Mouse (Mus musculus) heart, embryonic 13.5 days (tissue): Measurements from ENCODE around the gene 4930415L06Rik. TPM values are rescaled to one million over a fixed set of nuclear protein-coding genes. Genes with fewer than 3 reads are reported as not detected.

Experiments
- ATAC-seq: fragments of 200-750 bp; cut with Nextera tagmentation; 2 replicates; pipeline ENCODE4 v1.8.0; 2017; ENCODE audit warnings: moderate TSS enrichment; ENCODE audit not compliant: insufficient number of reproducible peaks, low FRiP score, low TSS enrichment; ENCODE audit errors: extremely low read depth
- H3K27ac ChIP-seq: fragments of 300-500 bp; sonication (generic); replicated peaks from 2 replicates; pipeline ENCODE4 v1.5.1; 2015; ENCODE audit warnings: moderate library complexity, mild to moderate bottlenecking, inconsistent platforms
- H3K27me3 ChIP-seq: fragments of 300-500 bp; sonication (generic); replicated peaks from 2 replicates; pipeline ENCODE4 v1.6.1; 2015; ENCODE audit warnings: mild to moderate bottlenecking, inconsistent platforms
- H3K36me3 ChIP-seq: fragments of 300-500 bp; sonication (generic); 2 replicates; pipeline ENCODE4 v1.6.1; 2015; ENCODE audit warnings: mild to moderate bottlenecking, inconsistent platforms
- H3K4me1 ChIP-seq: fragments of 300-500 bp; sonication (generic); 2 replicates; pipeline ENCODE4 v1.6.1; 2015; ENCODE audit warnings: inconsistent platforms
- H3K4me2 ChIP-seq: fragments of 300-500 bp; sonication (generic); 2 replicates; pipeline ENCODE4 v1.6.1; 2015; ENCODE audit warnings: inconsistent platforms, mild to moderate bottlenecking, moderate library complexity
- H3K4me3 ChIP-seq: fragments of 300-500 bp; sonication (generic); 2 replicates; pipeline ENCODE4 v1.5.1; 2015; ENCODE audit warnings: moderate library complexity, mild to moderate bottlenecking, inconsistent platforms
- H3K9ac ChIP-seq: fragments of 300-500 bp; sonication (generic); 2 replicates; pipeline ENCODE4 v1.6.1; 2015; ENCODE audit warnings: inconsistent platforms, mild to moderate bottlenecking, moderate library complexity
- H3K9me3 ChIP-seq: fragments of 300-500 bp; sonication (generic); 2 replicates; pipeline ENCODE4 v1.6.1; 2016; ENCODE audit warnings: inconsistent platforms
- WGBS: fragments of 180-500 bp; shearing (Covaris S2); methylation state at CpG from one replicate; pipeline ENCODE4 v1.1.7; 2015; ENCODE audit warnings: mixed read lengths; 5-methylcytosine and 5-hydroxymethylcytosine counted together
- polyA plus RNA-seq: library from polyadenylated mRNA; unstranded; fragments of >200 nt; fragmentation: Nextera tagmentation; extraction: Ambion mirVana; gene quantifications from 2 replicates; pipeline ENCODE4 v1.2.1, GENCODE M21; 2015

Gene 4930415L06Rik
- polyA plus RNA-seq: not detected in 2 replicates

GRCm38 (mm10) chrX:89932752-89933151 lies at the start of gene 4930415L06Rik:
TSS of gene 4930415L06Rik (minus strand) at chrX:89932852.
- WGBS: 88% methylated on average over 5 of the region's 5 CpGs
- no peaks in the 10 kb centered on the region for H3K9me3 ChIP-seq
- H3K4me1 ChIP-seq: no peaks in the 10 kb centered on the region
- H3K27me3 ChIP-seq: no peaks in the 10 kb centered on the region
- no peak within 1 kb of the TSS for H3K4me3 ChIP-seq
- H3K36me3 ChIP-seq: no peaks in the 10 kb centered on the region
- ATAC-seq: no peak
- no peak within 1 kb of the TSS for H3K27ac ChIP-seq
- H3K4me2 ChIP-seq: no peak within 1 kb of the TSS
- H3K9ac ChIP-seq: no peak within 1 kb of the TSS

GRCm38 (mm10) chrX:89978621-89979020 lies 46.0 kb upstream of the 4930415L06Rik start:
- Histone ChIP-seq H3K36me3 (no peaks in the 10 kb centered on the region), H3K9me3 (no peaks in the 10 kb centered on the region), H3K4me3 (no peak overlapping the region), H3K4me1 (no peaks in the 10 kb centered on the region), H3K4me2 (no peak overlapping the region), H3K27me3 (no peaks in the 10 kb centered on the region), H3K9ac (no peak overlapping the region), H3K27ac (no peak overlapping the region)
- ATAC-seq: no peak

GRCm38 (mm10) chrX:89904871-89905270 lies 27.8 kb downstream of the 4930415L06Rik start:
- peaks cover 2% of the 10 kb centered on the region; the same call in 1 of the 2 replicates for H3K9me3 ChIP-seq
- H3K27me3 ChIP-seq: no peaks in the 10 kb centered on the region
- no peak overlapping the region for H3K27ac ChIP-seq
- H3K4me3 ChIP-seq: no peak overlapping the region
- no peak overlapping the region for H3K9ac ChIP-seq
- H3K4me2 ChIP-seq: no peak overlapping the region
- no peaks in the 10 kb centered on the region for H3K4me1 ChIP-seq
- ATAC-seq: no peak
- H3K36me3 ChIP-seq: no peaks in the 10 kb centered on the region
- WGBS: 74% methylated on average over 1 of the region's 1 CpGs

Other genes with a start within 250 kb of the 4930415L06Rik start
- not detected in 2 replicates for gene 4932429P05Rik, start 180.6 kb downstream of the 4930415L06Rik start, polyA plus RNA-seq